Mouse (Mus musculus): ENCODE data around the gene L3mbtl2.

- TF ChIP-seq EP300 (optimal IDR thresholded peaks at IDR 0.05) (no peak), CTCF (IDR thresholded peaks at IDR 0.05; ENCODE audit: low read depth) (no peak)
Observed at GRCm38 (mm10) chr15:81700161-81700560, 36.5 kb downstream of the L3mbtl2 start.

All from stomach, postnatal 0 days (tissue).